Mouse (Mus musculus) spleen, postnatal 14 days (tissue): ENCODE measurements around the gene Tgfbi.

Experiments used
- DNase-seq, 2 experiments: peaks; one replicate each; pipeline ENCODE4 v3.0.0; 2021 to 2022; ENCODE audit warnings: low spot score in 2 of 2

The Tgfbi gene

GRCm38 (mm10) chr13:56609103-56609856 is at the start of gene Tgfbi:
Gene Tgfbi, plus strand, starts transcription at chr13:56609523.
- DNase-seq, result peak in 1 of 2 experiments; percentile 17

- no peak for DNase-seq
Measured at GRCm38 (mm10) chr13:56559841-56560370, 49.4 kb upstream of the Tgfbi start.

GRCm38 (mm10) chr13:56561129-56561528 is 48.2 kb upstream of the Tgfbi start:
- DNase-seq, result no peak

GRCm38 (mm10) chr13:56563075-56563474 is 46.2 kb upstream of the Tgfbi start:
- no peak for DNase-seq

GRCm38 (mm10) chr13:56566336-56566735 is 43.0 kb upstream of the Tgfbi start:
- no peak for DNase-seq

GRCm38 (mm10) chr13:56571645-56572044 is 37.7 kb upstream of the Tgfbi start:
- DNase-seq, result no peak

GRCm38 (mm10) chr13:56575074-56575473 is 34.2 kb upstream of the Tgfbi start:
- no peak for DNase-seq

GRCm38 (mm10) chr13:56575701-56576321 is 33.5 kb upstream of the Tgfbi start:
- DNase-seq, result peak; percentile 33 to 58

- no peak for DNase-seq
Measured at GRCm38 (mm10) chr13:56578097-56578496, 31.2 kb upstream of the Tgfbi start.

GRCm38 (mm10) chr13:56580450-56580849 is 28.9 kb upstream of the Tgfbi start:
- DNase-seq, result no peak

GRCm38 (mm10) chr13:56581512-56581911 is 27.8 kb upstream of the Tgfbi start:
- no peak for DNase-seq

- DNase-seq, result no peak
Measured at GRCm38 (mm10) chr13:56581961-56582434, 27.3 kb upstream of the Tgfbi start.

GRCm38 (mm10) chr13:56582720-56583119 is 26.6 kb upstream of the Tgfbi start:
- DNase-seq, result no peak

GRCm38 (mm10) chr13:56586046-56586445 is 23.3 kb upstream of the Tgfbi start:
- no peak for DNase-seq

- DNase-seq, result no peak
Measured at GRCm38 (mm10) chr13:56588454-56589117, 20.7 kb upstream of the Tgfbi start.

- DNase-seq, result no peak
Measured at GRCm38 (mm10) chr13:56590202-56590601, 19.1 kb upstream of the Tgfbi start.

GRCm38 (mm10) chr13:56591191-56591590 is 18.1 kb upstream of the Tgfbi start:
- DNase-seq, result no peak

GRCm38 (mm10) chr13:56591939-56592338 is 17.4 kb upstream of the Tgfbi start:
- no peak for DNase-seq

- DNase-seq, result no peak
Measured at GRCm38 (mm10) chr13:56593196-56593595, 16.1 kb upstream of the Tgfbi start.

GRCm38 (mm10) chr13:56593961-56594391 is 15.3 kb upstream of the Tgfbi start:
- no peak for DNase-seq

- DNase-seq, result no peak
Measured at GRCm38 (mm10) chr13:56595246-56595645, 14.1 kb upstream of the Tgfbi start.

- no peak for DNase-seq
Measured at GRCm38 (mm10) chr13:56597296-56597695, 12.0 kb upstream of the Tgfbi start.
